Mouse (Mus musculus) kidney, adult 10 weeks (tissue): Measurements from ENCODE around the gene Gm8909. TPM values are rescaled to one million over a fixed set of nuclear protein-coding genes. Genes with fewer than 3 reads are reported as not detected.

Source experiments
- polyA plus RNA-seq: library from polyadenylated mRNA; stranded (reverse); fragments of 350-450 nt; fragmentation: Illumina TruSeq; extraction: RNeasy Lipid Tissue Mini Kit (QIAGEN cat#74804); gene quantifications from one replicate; pipeline ENCODE4 v1.2.3, GENCODE M21; 2014; ENCODE audit warnings: low read depth, low replicate concordance

Gm8909 gene
- not detected for polyA plus RNA-seq

DNA sequence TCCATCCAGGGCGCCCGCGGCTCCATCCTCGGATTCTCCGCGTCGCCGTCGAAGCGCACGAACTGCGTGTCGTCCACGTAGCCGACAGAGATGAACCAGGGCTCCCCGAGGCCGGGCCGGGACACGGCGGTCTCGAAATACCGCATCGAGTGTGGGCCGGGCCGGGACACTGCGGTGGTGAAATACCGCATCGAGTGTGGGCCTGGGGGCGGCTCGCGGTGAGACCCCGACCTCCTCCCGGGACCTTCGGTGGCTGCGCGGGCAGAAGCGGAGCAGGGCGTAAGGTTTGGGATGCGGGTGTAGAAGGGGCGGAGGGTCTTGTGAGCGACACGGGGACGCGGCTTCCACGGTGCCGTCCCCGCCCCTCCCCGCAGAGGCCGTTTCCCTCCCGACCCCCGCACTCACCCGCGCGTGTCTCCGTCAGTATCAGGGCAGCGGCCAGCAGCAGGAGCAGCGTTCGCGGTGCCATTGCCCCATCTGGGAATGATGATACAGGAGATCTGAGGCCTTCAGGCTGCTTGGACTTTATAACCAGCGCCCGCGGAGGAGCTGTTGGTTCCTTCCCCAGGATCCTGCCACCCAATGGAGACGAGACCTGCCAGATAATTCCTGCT, at the start of gene Gm8909:
TSS of gene Gm8909 (minus strand) at position 499 of the 614 bp plus-strand sequence.

DNA sequence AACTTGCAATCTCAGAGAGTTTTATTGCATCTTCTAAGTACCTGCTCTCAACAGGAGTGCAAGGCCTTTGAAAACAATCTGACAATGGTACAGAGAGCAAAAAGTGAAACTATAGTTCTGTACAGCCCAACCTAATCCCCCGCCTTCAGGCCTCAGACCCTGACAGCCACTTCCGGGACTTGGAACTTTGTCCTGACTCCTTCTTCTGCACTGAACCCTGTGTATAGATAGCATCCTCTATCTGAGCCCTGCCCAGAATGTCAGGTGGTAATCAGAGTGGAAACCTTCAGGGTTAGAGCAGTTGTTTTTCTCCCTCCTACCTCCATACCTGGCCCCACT, 21.8 kb upstream of the Gm8909 start, which contains the start of gene H2-T3:
TSS of gene H2-T3 (minus strand) at position 119 of the 339 bp plus-strand sequence.

DNA sequence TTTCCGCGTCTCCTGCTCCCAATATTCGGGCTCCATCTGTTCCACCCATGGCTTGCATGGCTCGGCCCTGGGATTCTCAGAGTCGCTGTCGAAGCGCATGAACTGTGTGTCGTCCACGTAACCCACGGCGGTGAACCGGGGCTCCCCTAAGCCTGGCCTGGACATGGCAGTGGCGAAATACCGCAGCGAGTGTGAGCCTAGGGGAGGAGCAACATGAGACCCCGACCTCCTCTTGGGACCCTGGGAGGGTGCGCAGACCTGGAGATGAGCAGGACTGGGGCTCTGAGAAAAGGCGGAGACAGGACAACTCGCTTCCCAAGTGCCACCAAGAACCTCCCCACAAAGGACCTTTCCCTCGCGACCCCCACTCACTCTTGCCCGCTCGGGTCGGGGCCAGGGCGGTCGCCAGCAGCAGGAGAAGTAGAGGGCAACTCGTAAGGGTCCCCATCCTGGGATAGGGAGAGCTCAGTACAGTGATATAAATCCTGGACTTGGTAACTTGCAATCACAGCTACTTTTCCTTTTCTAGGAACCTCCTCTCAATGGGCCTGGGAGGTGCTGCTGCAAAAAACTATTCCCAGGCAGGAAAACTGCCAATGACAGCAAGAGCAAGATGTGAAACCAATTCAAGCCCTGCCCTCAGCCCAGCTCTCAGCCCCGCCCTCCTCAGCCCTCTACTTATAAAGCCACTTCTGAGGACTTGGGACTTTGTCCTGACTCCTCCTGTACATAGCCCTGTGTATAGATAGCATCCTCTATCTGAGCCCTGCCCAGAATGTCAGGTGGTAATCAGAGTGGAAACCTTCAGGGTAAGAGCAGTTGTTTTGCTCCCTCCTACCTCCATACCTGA, 39.1 kb downstream of the Gm8909 start, which contains the start of gene Gm7030:
TSS of gene Gm7030 (minus strand) at position 458 of the 850 bp plus-strand sequence.

DNA sequence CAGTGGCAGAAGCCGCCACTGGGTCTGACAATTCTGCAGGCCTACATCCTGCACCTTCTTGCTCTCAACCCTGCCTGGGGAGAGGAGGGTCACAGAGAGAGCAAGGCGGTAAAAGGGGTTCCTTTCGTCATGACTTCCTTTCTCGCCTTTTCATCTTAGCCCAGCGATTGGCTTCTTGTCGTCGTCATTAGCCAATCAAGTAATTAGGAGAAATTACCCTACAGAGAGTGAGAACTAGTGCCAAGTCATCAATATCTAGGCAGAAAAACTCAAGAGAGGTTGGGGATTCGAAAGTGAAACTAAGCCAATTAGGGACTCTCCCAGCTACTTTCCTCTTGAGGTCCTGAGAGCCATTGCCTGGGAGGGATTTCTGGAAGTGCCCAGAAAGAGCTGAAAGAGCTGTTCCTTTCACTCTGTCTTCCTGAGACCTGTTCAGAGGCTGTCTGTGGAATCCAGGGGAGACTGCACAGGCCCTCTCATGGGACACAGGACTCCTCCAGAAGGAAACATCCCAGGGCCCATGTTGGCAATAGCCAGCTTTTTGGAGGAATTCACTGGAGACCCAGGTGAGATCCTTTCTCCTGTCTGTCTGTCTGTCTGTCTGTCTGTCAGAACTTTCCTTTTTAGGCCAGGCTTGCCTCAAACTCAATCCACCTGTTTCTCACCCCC, 46.9 kb downstream of the Gm8909 start, which contains the start of gene Gm19684:
TSS of gene Gm19684 (plus strand) at position 327 of the 669 bp plus-strand sequence.

Other genes with a start within 250 kb of the Gm8909 start
- gene Abcf1, start 198.8 kb downstream of the Gm8909 start, polyA plus RNA-seq: 35.2 TPM
- gene Gnl1, start 188.7 kb downstream of the Gm8909 start, polyA plus RNA-seq: 1.0 TPM
- gene Prr3, start 188.3 kb downstream of the Gm8909 start, polyA plus RNA-seq: 1.6 TPM
- 4.6 TPM for gene H2-T24, start 148.0 kb downstream of the Gm8909 start, polyA plus RNA-seq
- 6.1 TPM for gene H2-T23, start 135.7 kb downstream of the Gm8909 start, polyA plus RNA-seq
- 17.7 TPM for gene H2-T22, start 125.8 kb downstream of the Gm8909 start, polyA plus RNA-seq
- not detected for gene Gm6034, start 125.6 kb downstream of the Gm8909 start, polyA plus RNA-seq
- 0.89 TPM for gene Gm11127, start 110.2 kb downstream of the Gm8909 start, polyA plus RNA-seq
- gene Gm19684, start 46.9 kb downstream of the Gm8909 start, polyA plus RNA-seq: not detected
- not detected for gene Gm7030, start 39.1 kb downstream of the Gm8909 start, polyA plus RNA-seq
- gene H2-T3, start 21.8 kb upstream of the Gm8909 start, polyA plus RNA-seq: not detected
- gene Rpp21, start 89.5 kb upstream of the Gm8909 start, polyA plus RNA-seq: 3.7 TPM
- 10.6 TPM for gene Trim39, start 103.7 kb upstream of the Gm8909 start, polyA plus RNA-seq
- gene H2-M10.2, start 118.0 kb upstream of the Gm8909 start, polyA plus RNA-seq: not detected
- gene H2-M10.1, start 157.6 kb upstream of the Gm8909 start, polyA plus RNA-seq: not detected
- not detected for gene H2-M10.3, start 199.9 kb upstream of the Gm8909 start, polyA plus RNA-seq